Mouse (Mus musculus): ENCODE measurements around the gene Col24a1.

DNA sequence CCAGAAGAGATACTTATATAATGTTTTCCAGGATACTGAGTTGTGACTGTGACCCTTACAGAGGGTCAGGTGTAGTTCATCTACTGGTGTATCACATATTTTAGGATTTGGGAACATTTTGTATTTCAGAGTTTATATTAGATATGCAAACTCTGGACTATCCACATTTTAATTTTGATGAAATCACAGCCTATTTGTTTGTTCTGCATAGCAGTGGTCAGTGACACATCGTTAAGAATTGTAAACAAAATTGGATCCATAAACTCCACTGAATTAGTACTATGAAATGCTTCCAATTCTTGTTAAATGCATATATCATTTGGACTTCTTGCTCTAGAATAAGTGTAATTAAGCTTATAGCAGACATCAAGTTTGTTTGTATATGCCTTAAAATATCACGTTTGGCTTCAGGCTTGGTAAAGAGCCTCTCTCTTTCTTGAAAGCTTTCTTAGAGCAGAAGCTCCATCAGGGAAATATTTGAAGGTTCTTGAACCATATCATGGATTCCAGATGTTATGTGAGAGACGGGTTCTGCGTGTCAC, 75.0 kb downstream of the Col24a1 start:
- TF ChIP-seq CTCF (IDR thresholded peaks at IDR 0.05; ENCODE audit: insufficient read depth, low read depth, low read length): no peak
- TF ChIP-seq POLR2A (IDR thresholded peaks at IDR 0.05; ENCODE audit: insufficient read depth, low read depth, low read length): no peak
